Mouse (Mus musculus) heart, embryonic 11.5 days (tissue): ENCODE measurements at regions not wholly inside any gene's neighbourhood (a gene's known extent, or its start where the extent isn't known, plus 50 kb on each side); places are given as distances from the start of the nearest gene placed in this dataset.
"Not testable (repeated sequence)": the region's sequence is repeated elsewhere in the genome, so short reads cannot be mapped to it uniquely, and the experiment has no call there.

Source experiments
- ATAC-seq: fragments of 200-750 bp; cut with Nextera tagmentation; replicated peaks from 2 replicates; pipeline ENCODE4 v1.8.0; 2017; ENCODE audit warnings: moderate library complexity; ENCODE audit not compliant: insufficient number of reproducible peaks, low FRiP score, low TSS enrichment
- H3K27ac ChIP-seq: fragments of 300-500 bp; sonication (generic); 2 replicates; pipeline ENCODE4 v1.5.1; 2014; ENCODE audit warnings: mild to moderate bottlenecking, low read depth, low read length
- H3K27me3 ChIP-seq: fragments of 300-500 bp; sonication (generic); 2 replicates; pipeline ENCODE4 v1.6.1; 2014; ENCODE audit warnings: mild to moderate bottlenecking, low read length, mixed read lengths; ENCODE audit not compliant: control insufficient read depth, insufficient read depth
- H3K36me3 ChIP-seq: fragments of 300-500 bp; sonication (generic); 2 replicates; pipeline ENCODE4 v1.6.1; 2014; ENCODE audit warnings: mild to moderate bottlenecking, low read length, moderate library complexity, mixed read lengths; ENCODE audit not compliant: control insufficient read depth, insufficient read depth
- H3K4me1 ChIP-seq: fragments of 300-500 bp; sonication (generic); 2 replicates; pipeline ENCODE4 v1.6.1; 2014; ENCODE audit warnings: low read length; ENCODE audit not compliant: control insufficient read depth, insufficient read depth
- H3K4me2 ChIP-seq: fragments of 300-500 bp; sonication (generic); 2 replicates; pipeline ENCODE4 v1.6.1; 2014; ENCODE audit warnings: mild to moderate bottlenecking, moderate library complexity
- H3K4me3 ChIP-seq: fragments of 300-500 bp; sonication (generic); 2 replicates; pipeline ENCODE4 v1.5.1; 2014; ENCODE audit warnings: low read depth, low read length
- H3K9ac ChIP-seq: fragments of 300-500 bp; sonication (generic); 2 replicates; pipeline ENCODE4 v1.6.1; 2014; ENCODE audit warnings: mild to moderate bottlenecking, low read depth, low read length, moderate library complexity
- H3K9me3 ChIP-seq: fragments of 300-500 bp; sonication (generic); replicated peaks from 2 replicates; pipeline ENCODE4 v1.6.1; 2016; ENCODE audit warnings: low read length; ENCODE audit not compliant: control insufficient read depth
- WGBS: fragments of 180-500 bp; shearing (Covaris S2); extraction: QIAGEN DNeasy Blood & Tissue Kit; methylation state at CpG from one replicate; pipeline ENCODE4 v1.1.7; 2014; ENCODE audit not compliant: insufficient replicate concordance; 5-methylcytosine and 5-hydroxymethylcytosine counted together

GRCm38 (mm10) chr3:34709553-34709952 lies 59.3 kb downstream of the Sox2 start:
- Histone ChIP-seq H3K4me1 (no peaks in the 10 kb centered on the region), H3K9me3 (no peaks in the 10 kb centered on the region), H3K27me3 (no peaks in the 10 kb centered on the region), H3K9ac (no peak overlapping the region), H3K36me3 (no peaks in the 10 kb centered on the region), H3K4me3 (no peak overlapping the region), H3K4me2 (no peak overlapping the region), H3K27ac (no peak overlapping the region)
- ATAC-seq: no peak
- 81% methylated on average over 13 of the region's 13 CpGs for WGBS

- not testable (repeated sequence) for H3K27me3 ChIP-seq, H3K4me2 ChIP-seq, H3K36me3 ChIP-seq, H3K4me1 ChIP-seq, H3K9ac ChIP-seq, H3K27ac ChIP-seq, H3K4me3 ChIP-seq, ATAC-seq, H3K9me3 ChIP-seq
- 84% methylated on average over 7 of the region's 7 CpGs for WGBS
Measured at GRCm38 (mm10) chr3:34712137-34712536, 61.9 kb downstream of the Sox2 start.

GRCm38 (mm10) chr3:34722506-34722905 lies 72.3 kb downstream of the Sox2 start:
- no peaks in the 10 kb centered on the region for H3K9me3 ChIP-seq
- H3K4me1 ChIP-seq: no peaks in the 10 kb centered on the region
- no peak for ATAC-seq
- H3K4me3 ChIP-seq: no peak overlapping the region
- no peak overlapping the region for H3K4me2 ChIP-seq
- H3K36me3 ChIP-seq: no peaks in the 10 kb centered on the region
- H3K9ac ChIP-seq: no peak overlapping the region
- no peaks in the 10 kb centered on the region for H3K27me3 ChIP-seq
- H3K27ac ChIP-seq: no peak overlapping the region
- WGBS: 67% methylated on average over 7 of the region's 7 CpGs

DNA sequence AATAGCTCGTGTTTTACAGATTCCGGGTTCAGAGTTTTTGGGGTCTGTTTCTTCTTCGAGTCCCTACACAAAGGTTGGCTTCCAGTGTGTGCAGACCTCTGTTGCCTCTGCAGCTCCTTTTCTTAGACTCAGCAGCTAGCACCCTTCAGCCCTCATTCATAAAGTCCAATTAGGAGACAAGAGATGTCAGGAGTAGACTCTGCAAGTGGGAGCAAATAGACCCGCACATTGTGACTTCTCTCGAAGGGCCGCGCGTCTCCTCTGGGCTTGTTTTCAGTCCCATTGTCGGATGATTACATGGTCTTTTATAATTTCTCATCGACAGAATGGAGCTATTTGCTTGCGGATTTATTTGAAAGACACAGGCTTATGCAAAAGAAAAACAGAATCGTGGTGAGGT lies 76.8 kb downstream of the Sox2 start:
- no peak for ATAC-seq
- 88% methylated on average over 12 of the region's 12 CpGs for WGBS
- no peaks in the 10 kb centered on the region for H3K27me3 ChIP-seq
- no peak overlapping the region for H3K9ac ChIP-seq
- H3K4me1 ChIP-seq: no peaks in the 10 kb centered on the region
- H3K27ac ChIP-seq: no peak overlapping the region
- no peaks in the 10 kb centered on the region for H3K36me3 ChIP-seq
- H3K4me3 ChIP-seq: no peak overlapping the region
- H3K4me2 ChIP-seq: no peak overlapping the region
- H3K9me3 ChIP-seq: no peaks in the 10 kb centered on the region

DNA sequence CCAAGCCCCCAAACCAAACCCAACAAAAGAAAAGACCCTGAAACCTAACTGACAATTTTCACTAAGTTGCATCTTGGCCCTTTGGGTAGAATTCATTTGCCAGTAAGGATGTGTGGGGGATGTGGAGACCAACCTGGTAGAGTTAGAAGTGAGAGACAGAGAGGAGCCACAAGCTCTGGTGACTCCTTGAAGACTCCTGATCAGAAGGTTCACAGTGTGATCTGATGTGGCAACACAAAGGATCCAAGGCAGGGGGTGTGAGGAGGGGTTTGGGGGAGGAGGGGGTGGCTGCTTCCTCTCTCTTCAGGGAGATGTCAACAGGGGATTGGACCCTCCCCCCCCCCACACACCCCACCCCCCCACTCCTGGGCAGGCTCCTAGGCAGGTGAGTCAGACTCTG lies 78.1 kb downstream of the Sox2 start:
- H3K36me3 ChIP-seq: no peaks in the 10 kb centered on the region
- no peak overlapping the region for H3K4me3 ChIP-seq
- ATAC-seq: no peak
- no peak overlapping the region for H3K4me2 ChIP-seq
- H3K4me1 ChIP-seq: no peaks in the 10 kb centered on the region
- H3K27me3 ChIP-seq: no peaks in the 10 kb centered on the region
- H3K9ac ChIP-seq: no peak overlapping the region
- no peak overlapping the region for H3K27ac ChIP-seq
- no peaks in the 10 kb centered on the region for H3K9me3 ChIP-seq

DNA sequence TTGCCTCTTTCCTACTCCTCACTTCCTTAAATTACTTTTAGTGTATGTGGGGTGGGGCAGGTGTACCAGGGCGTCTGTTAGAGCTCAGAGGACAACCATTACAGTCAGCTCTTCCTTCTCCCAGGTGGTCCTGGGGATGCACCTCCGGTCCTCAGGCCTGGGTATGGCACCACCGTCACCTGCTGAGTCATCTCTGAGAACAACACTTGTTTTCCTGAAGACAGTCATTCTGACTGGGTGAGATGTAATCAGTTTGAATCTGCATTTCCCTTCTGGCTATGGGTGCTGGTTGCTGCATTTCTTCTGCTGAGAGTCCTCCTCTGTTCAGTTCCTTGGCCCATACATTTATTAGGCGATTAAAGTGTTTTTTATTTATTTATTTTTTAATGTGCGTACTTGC lies 84.8 kb downstream of the Sox2 start:
- Histone ChIP-seq H3K4me2 (no peak overlapping the region), H3K27me3 (no peaks in the 10 kb centered on the region), H3K27ac (no peak overlapping the region), H3K36me3 (no peaks in the 10 kb centered on the region), H3K4me1 (no peaks in the 10 kb centered on the region), H3K9ac (no peak overlapping the region), H3K9me3 (no peaks in the 10 kb centered on the region), H3K4me3 (no peak overlapping the region)
- WGBS: 78% methylated on average over 5 of the region's 5 CpGs
- ATAC-seq: no peak

DNA sequence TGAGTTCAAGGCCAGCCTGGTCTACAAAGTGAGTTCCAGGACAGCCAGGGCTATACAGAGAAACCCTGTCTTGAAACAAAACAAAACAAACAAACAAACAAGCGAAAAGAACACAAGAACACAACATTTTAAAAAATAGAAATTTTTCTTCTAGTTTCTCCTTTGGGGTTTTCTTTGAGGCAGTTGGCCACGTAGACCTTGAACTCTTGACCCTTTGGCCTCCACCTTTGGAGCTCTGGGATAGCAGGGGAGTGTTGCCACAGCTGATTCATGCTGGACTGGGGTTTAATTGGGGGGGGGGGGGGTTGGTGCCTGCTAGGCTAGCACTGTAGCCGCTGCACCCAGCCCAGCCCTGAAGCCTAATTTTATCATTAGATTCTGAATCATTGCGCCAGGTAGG lies 87.8 kb downstream of the Sox2 start:
- Histone ChIP-seq H3K4me1 (no peaks in the 10 kb centered on the region), H3K9ac (no peak overlapping the region), H3K27me3 (no peaks in the 10 kb centered on the region), H3K27ac (no peak overlapping the region), H3K9me3 (no peaks in the 10 kb centered on the region), H3K4me2 (no peak overlapping the region), H3K4me3 (no peak overlapping the region), H3K36me3 (no peaks in the 10 kb centered on the region)
- ATAC-seq: no peak
- WGBS: 79% methylated on average over 4 of the region's 4 CpGs

DNA sequence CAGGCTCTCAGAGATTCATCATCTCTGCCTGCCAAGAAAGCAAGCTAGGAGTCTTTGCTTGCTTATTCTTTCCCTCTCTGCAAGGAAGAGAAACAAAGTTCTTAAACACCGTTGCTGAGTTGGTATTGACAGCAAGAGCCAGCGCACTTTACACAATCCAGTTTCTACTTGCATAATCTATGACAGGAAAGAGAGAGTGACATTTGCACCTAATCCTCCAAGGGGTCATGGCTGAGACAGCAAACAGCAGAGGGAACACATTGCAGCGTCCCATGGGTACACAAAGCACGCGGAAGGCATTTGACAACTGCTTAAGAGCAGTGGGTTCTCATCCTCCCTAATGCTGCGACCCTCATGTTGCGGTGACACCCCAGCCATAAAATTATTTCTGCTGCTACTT lies 88.7 kb downstream of the Sox2 start:
- Histone ChIP-seq H3K27ac (no peak overlapping the region), H3K9ac (no peak overlapping the region), H3K9me3 (no peaks in the 10 kb centered on the region), H3K4me2 (no peak overlapping the region), H3K4me3 (no peak overlapping the region), H3K27me3 (no peaks in the 10 kb centered on the region), H3K4me1 (no peaks in the 10 kb centered on the region), H3K36me3 (no peaks in the 10 kb centered on the region)
- WGBS: 51% methylated on average over 7 of the region's 7 CpGs
- no peak for ATAC-seq

DNA sequence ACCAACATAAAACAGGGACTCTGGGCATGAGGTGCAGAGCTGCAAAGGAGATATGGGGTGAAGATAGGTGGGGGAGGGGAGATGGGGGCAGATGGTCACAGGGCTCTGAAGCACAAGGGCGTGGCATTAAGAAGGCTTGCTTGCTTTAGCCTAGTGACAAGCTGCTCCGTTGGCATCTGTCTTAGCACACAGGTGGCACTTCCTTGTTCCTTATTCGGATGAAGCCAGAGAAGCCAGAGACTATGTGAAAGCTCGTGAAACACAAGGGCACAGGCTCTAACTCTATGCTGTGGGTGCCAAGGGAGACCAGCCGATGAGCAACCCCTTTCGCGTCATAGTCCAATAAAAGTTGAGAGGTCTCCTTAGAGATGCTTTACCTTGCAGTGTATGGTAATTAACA lies 89.5 kb downstream of the Sox2 start:
- no peak overlapping the region for H3K27ac ChIP-seq
- H3K9me3 ChIP-seq: no peaks in the 10 kb centered on the region
- H3K4me2 ChIP-seq: no peak overlapping the region
- no peak overlapping the region for H3K9ac ChIP-seq
- no peaks in the 10 kb centered on the region for H3K4me1 ChIP-seq
- ATAC-seq: peak; percentile 31; the same call in 1 of the 2 replicates
- 73% methylated on average over 7 of the region's 7 CpGs for WGBS
- H3K27me3 ChIP-seq: no peaks in the 10 kb centered on the region
- H3K4me3 ChIP-seq: no peak overlapping the region
- no peaks in the 10 kb centered on the region for H3K36me3 ChIP-seq
